Mouse (Mus musculus): Measurements from ENCODE around the gene Hist1h3d.

The Hist1h3d gene

GRCm38 (mm10) chr13:23564482-23564881, 11.1 kb upstream of the Hist1h3d start:
- no peak for DNase-seq (ENCODE audit: low read depth, low spot score)

GRCm38 (mm10) chr13:23570261-23571021, 5.1 kb upstream of the Hist1h3d start:
- peak; percentile 62 for DNase-seq (ENCODE audit: low read depth, low spot score)

GRCm38 (mm10) chr13:23571022-23571503, 4.5 kb upstream of the Hist1h3d start, which contains the start of the genes Hist1h2ae and Hist1h2bg:
TSS of gene Hist1h2ae (minus strand) at chr13:23571220.
TSS of gene Hist1h2bg (plus strand) at chr13:23571396.
- peak; percentile 99 for DNase-seq (ENCODE audit: low read depth, low spot score)

- DNase-seq (ENCODE audit: low read depth, low spot score), result peak; percentile 75
These were observed 3.9 kb upstream of the Hist1h3d start for GRCm38 (mm10) chr13:23571504-23572217.

GRCm38 (mm10) chr13:23572218-23573033, 3.1 kb upstream of the Hist1h3d start:
- DNase-seq (ENCODE audit: low read depth, low spot score), result peak; percentile 57

- DNase-seq (ENCODE audit: low read depth, low spot score), result peak; percentile 51
These were observed 2.3 kb upstream of the Hist1h3d start for GRCm38 (mm10) chr13:23573034-23573897.

GRCm38 (mm10) chr13:23573898-23574524, 1.6 kb upstream of the Hist1h3d start, which contains the start of the genes Hist1h2bf and Hist1h2ad:
TSS of gene Hist1h2bf (minus strand) at chr13:23574196.
TSS of gene Hist1h2ad (plus strand) at chr13:23574381.
- DNase-seq (ENCODE audit: low read depth, low spot score), result peak; percentile 100

GRCm38 (mm10) chr13:23574546-23575170, 905 bp upstream of the Hist1h3d start:
- peak; percentile 62 for DNase-seq (ENCODE audit: low read depth, low spot score)

- DNase-seq (ENCODE audit: low read depth, low spot score), result peak; percentile 42
These were observed 326 bp downstream of the Hist1h3d start for GRCm38 (mm10) chr13:23575864-23576313.

- DNase-seq (ENCODE audit: low read depth, low spot score), result peak; percentile 81
These were observed 853 bp downstream of the Hist1h3d start for GRCm38 (mm10) chr13:23576351-23576881.

- no peak for DNase-seq (ENCODE audit: low read depth, low spot score)
These were observed 1.5 kb downstream of the Hist1h3d start for GRCm38 (mm10) chr13:23576906-23577639.

GRCm38 (mm10) chr13:23577835-23578234, 2.3 kb downstream of the Hist1h3d start:
- DNase-seq (ENCODE audit: low read depth, low spot score), result no peak

GRCm38 (mm10) chr13:23581408-23582218, 6.0 kb downstream of the Hist1h3d start, which contains the start of gene Hist1h4d:
TSS of gene Hist1h4d (plus strand) at chr13:23581598.
- peak; percentile 98 for DNase-seq (ENCODE audit: low read depth, low spot score)

- peak; percentile 90 for DNase-seq (ENCODE audit: low read depth, low spot score)
These were observed 6.9 kb downstream of the Hist1h3d start for GRCm38 (mm10) chr13:23582219-23583056.

- no peak for DNase-seq (ENCODE audit: low read depth, low spot score)
These were observed 8.0 kb downstream of the Hist1h3d start for GRCm38 (mm10) chr13:23583387-23584068.

GRCm38 (mm10) chr13:23584331-23584730, 8.8 kb downstream of the Hist1h3d start:
- peak; percentile 64 for DNase-seq (ENCODE audit: low read depth, low spot score)
